Mouse (Mus musculus): Measurements from ENCODE around the gene Ccna1.

DNA sequence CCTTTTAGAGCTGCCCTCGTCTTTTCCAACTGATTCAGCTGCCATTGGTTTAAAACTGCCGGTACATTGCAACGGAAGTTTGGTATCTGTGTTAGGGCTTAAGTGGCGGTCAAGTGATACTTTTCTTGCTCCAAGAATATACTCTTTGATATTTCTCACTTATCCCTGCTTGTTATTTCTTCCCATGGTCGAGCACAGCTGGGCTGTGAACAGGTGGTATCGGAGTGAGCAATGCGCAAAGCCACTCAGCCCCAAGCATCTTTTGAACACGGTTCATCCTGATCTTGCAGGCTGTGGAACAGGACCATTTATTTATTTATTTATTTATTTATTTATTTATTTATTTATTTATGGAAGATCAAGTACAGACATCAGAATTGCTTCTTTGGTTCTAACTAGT lies 24.3 kb upstream of the Ccna1 start:
- no peak for TF ChIP-seq POLR2A (IDR thresholded peaks at IDR 0.05; ENCODE audit: low read depth, low read length)
- no peak for TF ChIP-seq CTCF (conservative IDR thresholded peaks at IDR 0.05; ENCODE audit: insufficient read depth, insufficient read length, low read depth, low read length)
